Mouse (Mus musculus): Measurements from ENCODE around the gene Sympk. TPM values are rescaled to one million over a fixed set of nuclear protein-coding genes. Genes with fewer than 3 reads are reported as not detected.

Sympk gene
- total RNA-seq, 2 experiments from 2014 or later: 92.0 to 105 TPM

GRCm38 (mm10) chr7:19080451-19080950 is 56.3 kb downstream of the Sympk start:
- no peak for DNase-seq (ENCODE audit: low spot score in 2 of 2)

GRCm38 (mm10) chr7:19082171-19082570 is 58.0 kb downstream of the Sympk start:
- DNase-seq (ENCODE audit: low spot score in 2 of 2): no peak

- no peak for DNase-seq (ENCODE audit: low spot score in 2 of 2)
Observed at GRCm38 (mm10) chr7:19083096-19083495, 58.9 kb downstream of the Sympk start.

- peak; percentile 65 to 68 for DNase-seq (ENCODE audit: low spot score in 2 of 2)
Observed at GRCm38 (mm10) chr7:19083701-19084100, 59.5 kb downstream of the Sympk start, which contains the start of gene Dmpk. TSS of gene Dmpk (plus strand) at chr7:19083849.

- no peak for DNase-seq (ENCODE audit: low spot score in 2 of 2)
Observed at GRCm38 (mm10) chr7:19084277-19084771, 60.1 kb downstream of the Sympk start.

- no peak for DNase-seq (ENCODE audit: low spot score in 2 of 2)
Observed at GRCm38 (mm10) chr7:19084921-19085473, 60.8 kb downstream of the Sympk start.

GRCm38 (mm10) chr7:19085495-19085894 is 61.3 kb downstream of the Sympk start:
- DNase-seq (ENCODE audit: low spot score in 2 of 2): no peak

GRCm38 (mm10) chr7:19086042-19086441 is 61.9 kb downstream of the Sympk start:
- peak in 1 of 2 experiments; percentile 68 for DNase-seq (ENCODE audit: low spot score in 2 of 2)

- DNase-seq (ENCODE audit: low spot score in 2 of 2): no peak
Observed at GRCm38 (mm10) chr7:19086760-19087159, 62.6 kb downstream of the Sympk start.

- peak in 1 of 2 experiments; percentile 76 for DNase-seq (ENCODE audit: low spot score in 2 of 2)
Observed at GRCm38 (mm10) chr7:19088813-19089212, 64.6 kb downstream of the Sympk start.

GRCm38 (mm10) chr7:19091913-19092312 is 67.7 kb downstream of the Sympk start:
- DNase-seq (ENCODE audit: low spot score in 2 of 2): no peak

- peak in 1 of 2 experiments; percentile 58 for DNase-seq (ENCODE audit: low spot score in 2 of 2)
Observed at GRCm38 (mm10) chr7:19092381-19093173, 68.4 kb downstream of the Sympk start.

GRCm38 (mm10) chr7:19093174-19093521 is 69.0 kb downstream of the Sympk start:
- peak; percentile 84 to 87 for DNase-seq (ENCODE audit: low spot score in 2 of 2)

- DNase-seq (ENCODE audit: low spot score in 2 of 2): peak; percentile 94
Observed at GRCm38 (mm10) chr7:19093537-19094385, 69.6 kb downstream of the Sympk start.

- DNase-seq (ENCODE audit: low spot score in 2 of 2): no peak
Observed at GRCm38 (mm10) chr7:19094471-19094825, 70.3 kb downstream of the Sympk start, which contains the start of gene Six5. TSS of gene Six5 (plus strand) at chr7:19094594.

GRCm38 (mm10) chr7:19094826-19095750 is 70.9 kb downstream of the Sympk start:
- peak; percentile 63 to 70 for DNase-seq (ENCODE audit: low spot score in 2 of 2)

GRCm38 (mm10) chr7:19095751-19096110 is 71.6 kb downstream of the Sympk start:
- DNase-seq (ENCODE audit: low spot score in 2 of 2): peak; percentile 49 to 62

GRCm38 (mm10) chr7:19096421-19096976 is 72.3 kb downstream of the Sympk start:
- DNase-seq (ENCODE audit: low spot score in 2 of 2): no peak

- no peak for DNase-seq (ENCODE audit: low spot score in 2 of 2)
Observed at GRCm38 (mm10) chr7:19097217-19097616, 73.0 kb downstream of the Sympk start.

GRCm38 (mm10) chr7:19097863-19098262 is 73.7 kb downstream of the Sympk start:
- no peak for DNase-seq (ENCODE audit: low spot score in 2 of 2)

Measured in adrenal gland, adult 18-20 months (tissue).